Mouse (Mus musculus) embryonic fibroblast, embryonic 13.5 days (primary cell): ENCODE measurements at regions not wholly inside any gene's neighbourhood (a gene's known extent, or its start where the extent isn't known, plus 50 kb on each side); places are given as distances from the start of the nearest gene placed in this dataset.

Source experiments
- H3K27ac ChIP-seq: 2 replicates; pipeline ENCODE4 v1.5.1; 2012; ENCODE audit warnings: low read length, control low read depth, inconsistent platforms; ENCODE audit not compliant: insufficient read depth
- H3K4me1 ChIP-seq: 2 replicates; pipeline ENCODE4 v1.6.1; 2011; ENCODE audit warnings: low read length; ENCODE audit not compliant: control insufficient read depth, insufficient read depth
- H3K4me3 ChIP-seq: 2 replicates; pipeline ENCODE4 v1.5.1; 2011; ENCODE audit warnings: mild to moderate bottlenecking, control low read depth, low read length; ENCODE audit not compliant: insufficient read depth
- CTCF ChIP-seq: IDR thresholded peaks from 2 replicates; pipeline ENCODE4 v1.5.1; 2011; ENCODE audit warnings: mild to moderate bottlenecking, control low read depth, low read length, moderate library complexity, borderline replicate concordance; ENCODE audit not compliant: insufficient read depth
- POLR2A ChIP-seq: IDR thresholded peaks from 2 replicates; pipeline ENCODE4 v1.6.1; 2011; ENCODE audit warnings: low read depth, mild to moderate bottlenecking, control low read depth, low read length, moderate library complexity

DNA sequence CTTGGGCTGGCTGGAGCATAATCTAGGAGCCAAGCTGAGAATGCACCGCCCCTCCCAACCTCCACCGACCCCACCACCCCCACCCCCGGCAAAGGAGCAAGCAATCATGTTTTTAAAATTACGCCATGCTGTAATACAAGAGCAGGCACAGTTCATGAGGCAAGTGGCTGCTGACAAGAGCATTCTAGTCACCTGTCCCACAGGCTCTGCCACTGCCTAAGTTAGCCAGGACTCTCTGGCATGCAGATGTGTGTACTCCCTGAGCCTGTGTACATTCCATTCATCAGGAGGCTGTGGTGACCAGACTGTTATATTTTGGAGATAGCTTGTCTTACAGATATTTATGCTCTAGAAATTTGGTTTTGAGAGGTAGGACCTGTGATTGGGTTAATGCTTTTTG, 520.8 kb upstream of the Pdzrn3 start:
- Histone ChIP-seq H3K4me3 (no peak overlapping the region), H3K4me1 (no peaks in the 10 kb centered on the region), H3K27ac (no peak overlapping the region)
- TF ChIP-seq CTCF (no peak), POLR2A (no peak)

DNA sequence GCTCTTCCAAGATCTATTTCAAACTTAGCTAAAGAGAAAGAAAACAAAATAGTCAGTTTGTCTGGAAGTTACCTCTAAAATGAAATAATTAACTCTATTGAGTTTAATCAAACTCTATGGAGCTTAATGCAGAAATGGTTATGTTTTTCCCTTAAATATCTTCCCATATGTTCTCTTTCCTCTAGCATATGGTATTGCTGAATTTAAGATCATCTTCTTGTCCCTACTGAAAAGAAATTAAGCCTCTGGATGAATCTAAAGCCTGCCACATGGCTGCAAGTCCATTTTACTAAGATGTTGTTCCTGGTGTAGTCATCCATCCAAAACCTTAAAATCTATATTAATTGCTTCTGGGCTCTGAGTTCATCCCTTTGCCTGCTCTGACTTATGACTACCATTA, 513.0 kb upstream of the Pdzrn3 start:
- Histone ChIP-seq H3K27ac (no peak overlapping the region), H3K4me1 (no peaks in the 10 kb centered on the region), H3K4me3 (no peak overlapping the region)
- TF ChIP-seq CTCF: no peak
- TF ChIP-seq POLR2A: no peak

DNA sequence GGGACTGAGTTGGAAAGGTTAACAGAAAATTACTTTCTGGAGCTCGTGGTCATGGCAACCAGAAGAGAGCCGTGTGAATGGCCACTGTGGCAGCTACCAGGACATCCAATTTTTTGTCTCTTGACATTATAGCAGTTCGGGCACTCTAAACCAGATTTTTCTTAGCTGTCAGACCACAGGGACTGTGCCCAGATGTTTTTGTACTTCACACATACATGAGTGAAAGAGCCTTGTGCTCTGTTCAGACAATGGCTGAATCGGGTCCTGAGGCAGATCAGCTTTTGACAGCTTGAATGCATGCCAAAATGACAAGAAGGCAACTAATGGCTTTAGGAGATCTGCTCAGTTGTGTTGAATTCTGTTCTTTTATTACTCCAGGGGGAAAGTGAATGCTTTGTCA, 505.2 kb upstream of the Pdzrn3 start:
- TF ChIP-seq POLR2A (no peak), CTCF (no peak)

DNA sequence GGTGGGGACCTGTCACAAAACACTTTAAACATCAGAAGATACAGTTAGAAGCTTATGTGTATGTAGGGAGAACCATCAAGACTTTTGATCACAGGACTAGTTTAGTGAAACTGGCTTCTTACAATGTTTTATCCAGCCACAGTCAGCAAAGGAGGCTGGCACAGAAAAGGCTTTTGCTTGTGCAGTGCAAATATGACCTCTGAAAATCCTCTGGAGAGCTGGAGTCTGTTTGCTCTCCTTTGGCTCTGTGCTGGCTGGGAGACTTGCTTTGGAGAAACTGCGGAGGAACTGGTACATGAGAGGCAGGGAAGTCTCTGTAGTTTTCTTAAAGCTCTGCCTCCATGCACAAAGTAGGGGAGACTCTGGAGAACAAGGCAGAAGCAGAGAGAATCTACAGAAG, 497.2 kb upstream of the Pdzrn3 start:
- Histone ChIP-seq H3K4me3 (no peak overlapping the region), H3K27ac (no peak overlapping the region), H3K4me1 (no peaks in the 10 kb centered on the region)
- no peak for TF ChIP-seq CTCF
- no peak for TF ChIP-seq POLR2A

More for the DNA sequence above, 505.2 kb upstream of the Pdzrn3 start:
- Histone ChIP-seq H3K27ac (no peak overlapping the region), H3K4me3 (no peak overlapping the region), H3K4me1 (no peaks in the 10 kb centered on the region)

DNA sequence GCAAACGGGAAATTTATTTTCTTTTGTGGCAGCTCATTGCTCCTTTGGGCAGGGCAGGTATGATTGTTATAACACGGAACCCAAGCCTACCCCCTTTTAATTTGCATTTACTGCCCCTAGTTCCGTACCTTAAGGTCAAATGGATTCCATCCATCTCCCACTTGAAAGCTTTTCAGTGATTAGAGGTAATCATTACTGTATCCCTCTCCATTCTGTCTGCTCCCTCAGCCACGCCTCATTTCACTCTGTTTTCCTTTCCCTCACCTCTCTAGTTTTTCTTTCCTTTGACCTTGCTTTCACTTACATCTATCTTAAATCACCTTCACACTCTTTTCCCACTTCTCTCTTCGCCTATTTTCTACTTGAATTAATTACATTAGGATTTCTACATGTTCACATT, 481.2 kb upstream of the Pdzrn3 start:
- no peak overlapping the region for H3K27ac ChIP-seq
- TF ChIP-seq CTCF: no peak
- TF ChIP-seq POLR2A: no peak
- H3K4me1 ChIP-seq: no peaks in the 10 kb centered on the region
- H3K4me3 ChIP-seq: no peak overlapping the region

DNA sequence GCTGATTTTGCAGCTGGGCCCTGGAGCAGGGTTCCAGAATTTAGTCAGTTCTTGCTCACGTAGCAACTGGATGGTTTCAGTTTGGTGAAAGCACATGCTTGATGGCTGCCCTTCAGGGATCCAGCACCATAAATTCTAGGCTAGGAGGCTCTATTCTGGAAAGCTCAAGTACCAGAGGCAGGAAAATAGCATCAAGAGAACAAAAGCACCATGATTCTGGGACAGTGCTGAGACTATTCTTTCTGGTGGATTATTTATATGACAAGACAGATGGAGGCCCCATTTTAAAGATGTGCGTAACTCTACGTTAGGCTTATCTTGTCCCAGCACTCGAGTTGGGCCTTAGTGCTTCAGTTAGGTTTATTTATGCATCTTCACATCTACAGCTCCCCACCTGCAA, 463.0 kb upstream of the Pdzrn3 start:
- TF ChIP-seq CTCF (no peak), POLR2A (no peak)
- Histone ChIP-seq H3K4me1 (no peaks in the 10 kb centered on the region), H3K27ac (no peak overlapping the region), H3K4me3 (no peak overlapping the region)

DNA sequence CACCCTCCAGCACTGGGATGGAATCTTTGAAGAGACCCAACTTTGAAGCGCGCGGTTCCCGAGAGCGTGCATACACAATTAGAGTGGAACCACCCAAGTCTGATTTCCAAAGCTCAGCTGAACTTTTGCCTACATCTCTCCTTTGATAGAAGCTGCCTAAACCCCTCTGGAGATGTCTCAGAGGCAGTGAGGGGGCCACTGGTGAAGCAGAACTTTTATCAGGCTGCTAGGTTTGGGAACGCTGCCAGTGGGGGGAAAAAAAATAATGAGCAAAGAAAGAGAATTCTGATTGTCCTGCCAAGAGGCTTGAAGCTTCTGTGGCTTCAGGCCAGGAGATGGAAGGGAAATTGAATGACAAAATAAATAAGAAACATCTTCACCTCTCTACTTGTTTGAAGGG, 459.9 kb upstream of the Pdzrn3 start:
- TF ChIP-seq POLR2A (no peak), CTCF (no peak)
- H3K27ac ChIP-seq: no peak overlapping the region
- H3K4me1 ChIP-seq: no peaks in the 10 kb centered on the region
- H3K4me3 ChIP-seq: no peak overlapping the region

DNA sequence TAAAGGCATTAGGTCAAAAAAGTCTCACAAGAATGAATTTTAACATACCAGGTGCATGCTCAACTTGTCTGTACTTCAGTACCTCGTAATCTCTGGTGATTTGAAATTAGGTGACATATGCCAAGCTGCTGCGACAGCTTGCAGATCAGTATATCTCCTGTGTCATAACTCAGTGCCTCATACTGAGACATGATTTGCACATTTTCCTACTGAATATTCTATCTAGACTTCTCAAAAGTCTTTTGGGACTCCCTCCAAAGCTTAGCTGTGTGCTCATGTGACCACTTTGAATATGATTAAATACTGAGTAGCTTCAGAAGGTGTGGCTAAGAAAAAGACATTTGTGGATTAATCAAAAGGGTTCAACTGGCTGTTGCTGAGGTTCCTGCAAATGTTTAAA, 416.3 kb upstream of the Pdzrn3 start:
- Histone ChIP-seq H3K4me3 (no peak overlapping the region), H3K27ac (no peak overlapping the region), H3K4me1 (no peaks in the 10 kb centered on the region)
- TF ChIP-seq CTCF (no peak), POLR2A (no peak)

DNA sequence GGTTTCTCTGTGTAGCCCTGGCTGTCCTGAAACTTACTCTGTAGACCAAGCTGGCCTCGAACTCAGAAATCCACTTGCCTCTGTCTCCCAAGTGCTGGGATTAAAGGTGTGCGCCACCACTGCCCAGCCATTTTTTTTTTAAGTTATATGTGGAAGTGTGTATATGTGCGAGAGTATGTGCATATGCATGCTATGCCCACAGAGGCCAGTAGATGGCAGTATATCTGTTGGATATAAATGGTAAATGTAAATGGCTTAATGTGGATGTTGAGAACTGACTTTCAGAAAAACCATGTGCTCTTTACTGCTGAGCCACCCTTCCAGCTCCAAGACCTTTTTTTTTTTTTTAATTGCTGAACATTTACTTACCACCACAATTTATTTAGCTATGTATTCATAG, 400.2 kb upstream of the Pdzrn3 start:
- TF ChIP-seq POLR2A: no peak
- TF ChIP-seq CTCF: no peak
- Histone ChIP-seq H3K4me1 (no peaks in the 10 kb centered on the region), H3K4me3 (no peak overlapping the region), H3K27ac (no peak overlapping the region)

DNA sequence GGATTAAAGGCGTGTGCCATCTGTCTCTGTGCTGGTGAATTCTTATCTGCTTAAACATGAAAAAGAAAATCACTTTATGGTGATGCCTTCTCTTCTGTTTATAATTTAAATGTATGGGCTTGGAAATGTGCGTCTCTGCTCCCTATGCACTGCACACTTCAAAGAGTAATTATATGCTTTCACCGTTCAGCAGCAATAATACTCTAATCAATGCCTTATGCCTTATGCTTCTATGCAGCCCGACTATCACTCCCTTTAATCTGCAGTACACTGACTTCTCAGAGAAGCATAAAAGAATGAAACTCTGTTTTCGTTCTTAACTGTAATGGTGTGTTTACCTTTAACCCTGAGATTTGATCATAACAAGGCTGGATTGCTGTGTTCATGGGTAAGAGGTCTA, 395.5 kb upstream of the Pdzrn3 start:
- Histone ChIP-seq H3K4me1 (no peaks in the 10 kb centered on the region), H3K27ac (no peak overlapping the region), H3K4me3 (no peak overlapping the region)
- no peak for TF ChIP-seq CTCF
- no peak for TF ChIP-seq POLR2A

DNA sequence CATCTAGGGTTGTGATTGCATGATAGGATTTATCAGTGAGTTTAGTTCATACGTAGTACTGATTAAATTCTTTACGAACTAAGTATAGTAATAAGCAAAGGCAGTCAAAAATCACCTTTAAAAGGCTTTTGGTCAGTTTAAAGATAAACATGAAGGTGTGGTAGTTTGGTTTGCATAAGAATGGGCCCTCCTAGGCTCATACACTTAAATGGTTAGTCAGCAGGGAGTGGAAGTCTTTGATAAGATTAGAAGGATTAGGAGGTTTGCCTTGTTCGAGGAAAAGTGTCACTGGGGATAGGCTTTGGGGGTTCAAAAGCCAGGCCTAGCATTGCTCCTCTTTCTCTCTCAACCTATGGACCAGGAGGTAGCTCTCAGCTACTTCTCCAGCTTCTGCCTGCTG, 357.4 kb upstream of the Pdzrn3 start:
- Histone ChIP-seq H3K4me3 (no peak overlapping the region), H3K4me1 (no peaks in the 10 kb centered on the region), H3K27ac (no peak overlapping the region)
- TF ChIP-seq POLR2A (no peak), CTCF (no peak)
